In the genomic region with DNA sequence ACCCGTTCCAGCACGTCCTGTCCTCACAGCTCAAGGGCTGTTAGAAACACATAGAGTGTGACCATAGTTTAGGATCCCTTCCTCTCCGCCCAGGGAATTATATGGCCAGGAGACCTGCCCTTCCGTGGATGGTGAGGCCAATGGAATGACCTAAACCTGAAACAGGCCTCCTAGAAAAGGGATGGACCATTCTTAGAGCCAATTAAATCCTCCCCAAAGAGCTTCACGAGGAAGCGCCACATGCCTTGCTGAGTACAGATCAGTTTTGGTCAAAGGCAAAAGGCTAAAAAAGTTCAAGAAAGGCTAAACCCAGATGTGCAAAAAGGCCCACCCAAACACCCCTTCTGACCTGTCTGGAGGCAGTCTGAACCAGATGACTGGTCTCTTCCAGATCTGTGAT, we compare ENCODE assay signal across 10 mouse cellular contexts. TPM values are rescaled to one million over a fixed set of nuclear protein-coding genes. Genes with fewer than 3 reads are reported as not detected.
DNase-seq lines count a peak whose midpoint lies in the region; ATAC-seq and TF ChIP-seq lines count a peak whose summit lies in the region.
"Had no signal": no experiment of that assay in that cellular context is flagged by ENCODE, and none has a peak within 500 bp of the region (broad histone marks: within the 10 kb centered on the region; RNA-seq: fewer than 3 reads in every experiment).

No protein-coding gene starts in this region.

- TF ChIP-seq EP300 in lung, postnatal 0 days (IDR thresholded peaks at IDR 0.05): no peak
- no peak for TF ChIP-seq EP300 in heart, postnatal 0 days (IDR thresholded peaks at IDR 0.05; ENCODE audit: low read depth)
- no peak for TF ChIP-seq EP300 in liver, embryonic 14.5 days (IDR thresholded peaks at IDR 0.05; ENCODE audit: low read depth)

- no peak for ATAC-seq in lung, postnatal 0 days
- no peak for ATAC-seq in heart, postnatal 0 days (ENCODE audit: insufficient read depth, low read depth)
- no peak for ATAC-seq in liver, embryonic 14.5 days (ENCODE audit: insufficient read depth)
- no peak for ATAC-seq in stomach, embryonic 16.5 days (ENCODE audit: insufficient read depth, low FRiP score)
- ATAC-seq: Patski had no signal

- H3K4me1 ChIP-seq in lung, postnatal 0 days (ENCODE audit: insufficient read depth, low read depth, low read length): peaks cover 3% of the 10 kb centered on the region; the same call in 1 of the 2 replicates
- peaks cover 12% of the 10 kb centered on the region; the same call in 1 of the 2 replicates for H3K4me1 ChIP-seq in heart, postnatal 0 days (ENCODE audit: control insufficient read depth, insufficient read depth)
- peaks cover 0 to 4% of the 10 kb centered on the region in 2 experiments; a peak in 1 of 4 replicates for H3K4me1 ChIP-seq in liver, embryonic 14.5 days (replicated peaks; ENCODE audit: control insufficient read depth in 2 of 2, insufficient read depth in 2 of 2, low read length in 1 of 2)
- peaks cover 13% of the 10 kb centered on the region for H3K4me1 ChIP-seq in stomach, embryonic 16.5 days (ENCODE audit: control insufficient read depth, insufficient read depth, low read length)

- peaks cover 10% of the 10 kb centered on the region for H3K27me3 ChIP-seq in lung, postnatal 0 days (replicated peaks; ENCODE audit: insufficient read depth, low read length)
- H3K27me3 ChIP-seq in heart, postnatal 0 days (ENCODE audit: control insufficient read depth, insufficient read depth, low read length): peaks cover 36% of the 10 kb centered on the region
- H3K27me3 ChIP-seq in liver, embryonic 14.5 days (ENCODE audit: control insufficient read depth, insufficient read depth, low read length): peaks cover 39% of the 10 kb centered on the region
- H3K27me3 ChIP-seq in stomach, embryonic 16.5 days (ENCODE audit: control insufficient read depth, insufficient read depth, low read length): peaks cover 33% of the 10 kb centered on the region

- peak overlapping the region; percentile 64 for H3K4me2 ChIP-seq in lung, postnatal 0 days (replicated peaks; ENCODE audit: low read depth, low read length)
- peak overlapping the region; percentile 85 for H3K4me2 ChIP-seq in heart, postnatal 0 days (ENCODE audit: low read depth, low read length)
- H3K4me2 ChIP-seq in liver, embryonic 14.5 days (ENCODE audit: low read depth): peak overlapping the region; percentile 0; the same call in 1 of the 2 replicates
- peak overlapping the region; percentile 91 for H3K4me2 ChIP-seq in stomach, embryonic 16.5 days (ENCODE audit: low read depth, low read length)

- H3K9ac ChIP-seq in lung, postnatal 0 days (replicated peaks; ENCODE audit: low read depth): no peak overlapping the region
- no peak overlapping the region for H3K9ac ChIP-seq in heart, postnatal 0 days (replicated peaks; ENCODE audit: low read depth, low read length)
- no peak overlapping the region for H3K9ac ChIP-seq in liver, embryonic 14.5 days (replicated peaks)
- H3K9ac ChIP-seq in stomach, embryonic 16.5 days (ENCODE audit: low read length): peak overlapping the region; percentile 63

- TF ChIP-seq CTCF in lung, postnatal 0 days (IDR thresholded peaks at IDR 0.05): no peak
- TF ChIP-seq CTCF in heart, postnatal 0 days (IDR thresholded peaks at IDR 0.05; ENCODE audit: low read depth): no peak
- no peak for TF ChIP-seq CTCF in liver, embryonic 14.5 days (IDR thresholded peaks at IDR 0.05; ENCODE audit: low read depth)

- peak overlapping the region; percentile 44 for H3K4me3 ChIP-seq in lung, postnatal 0 days (ENCODE audit: low read depth, low read length)
- H3K4me3 ChIP-seq in heart, postnatal 0 days (ENCODE audit: low read depth, low read length): peak overlapping the region; percentile 53
- no peak overlapping the region for H3K4me3 ChIP-seq in liver, embryonic 14.5 days (ENCODE audit: insufficient read depth in 1 of 2, low read depth in 2 of 2, low read length in 2 of 2)
- peak overlapping the region; percentile 53 for H3K4me3 ChIP-seq in stomach, embryonic 16.5 days (replicated peaks; ENCODE audit: low read length)

- DNase-seq in lung, postnatal 0 days (ENCODE audit: low spot score): no peak
- no peak for DNase-seq in lung, postnatal 14 days
- DNase-seq in heart, postnatal 0 days (ENCODE audit: low spot score): no peak
- DNase-seq in liver, embryonic 14.5 days (ENCODE audit: low read depth in 3 of 3, low spot score in 3 of 3): no peak
- DNase-seq in adrenal gland, postnatal 36 days: no peak
- no peak for DNase-seq in adipocyte (ENCODE audit: low spot score)
- DNase-seq in layer of hippocampus, postnatal 14 days (ENCODE audit: low spot score in 2 of 2): no peak
- DNase-seq: thymus, postnatal 4 days had no signal

- 28% methylated on average over 6 of the region's 6 CpGs for WGBS in lung, postnatal 0 days
- 33% methylated on average over 6 of the region's 6 CpGs for WGBS in heart, postnatal 0 days
- WGBS in liver, embryonic 14.5 days (ENCODE audit: insufficient replicate concordance): 24% methylated on average over 6 of the region's 6 CpGs
- 28% methylated on average over 6 of the region's 6 CpGs for WGBS in stomach, embryonic 16.5 days

- H3K36me3 ChIP-seq in lung, postnatal 0 days (ENCODE audit: insufficient read depth, low read length): no peaks in the 10 kb centered on the region
- H3K36me3 ChIP-seq in heart, postnatal 0 days (replicated peaks; ENCODE audit: control insufficient read depth, insufficient read depth, low read length): no peaks in the 10 kb centered on the region
- no peaks in the 10 kb centered on the region for H3K36me3 ChIP-seq in liver, embryonic 14.5 days (replicated peaks; ENCODE audit: control insufficient read depth, insufficient read depth, low read depth)
- H3K36me3 ChIP-seq in stomach, embryonic 16.5 days (ENCODE audit: control insufficient read depth, insufficient read depth, low read length): no peaks in the 10 kb centered on the region

- no peaks in the 10 kb centered on the region for H3K9me3 ChIP-seq in lung, postnatal 0 days (ENCODE audit: low read length)
- H3K9me3 ChIP-seq in heart, postnatal 0 days (replicated peaks; ENCODE audit: control insufficient read depth, low read length): no peaks in the 10 kb centered on the region
- H3K9me3 ChIP-seq in liver, embryonic 14.5 days (ENCODE audit: control insufficient read depth, low read length): no peaks in the 10 kb centered on the region
- no peaks in the 10 kb centered on the region for H3K9me3 ChIP-seq in stomach, embryonic 16.5 days (replicated peaks; ENCODE audit: control insufficient read depth, low read length)

- H3K27ac ChIP-seq in lung, postnatal 0 days (ENCODE audit: low read length): peak overlapping the region; percentile 81; the same call in 1 of the 2 replicates
- no peak overlapping the region for H3K27ac ChIP-seq in heart, postnatal 0 days (ENCODE audit: low read depth)
- no peak overlapping the region for H3K27ac ChIP-seq in liver, embryonic 14.5 days
- no peak overlapping the region for H3K27ac ChIP-seq in stomach, embryonic 16.5 days (ENCODE audit: low read length)

RNA-seq across cellular contexts. Expression of gene Wnt2, which starts 1.9 kb away (rescaled TPM):
- 54.6 and 56.1 TPM in 2 replicates for polyA plus RNA-seq in lung, postnatal 0 days (2015; fragmentation: Nextera tagmentation; extraction: Ambion mirVana)
- total RNA-seq in heart, postnatal 0 days (2014; rRNA removed; ENCODE audit: low replicate concordance): 2.3 and 3.6 TPM in 2 replicates
- 1.9 and 2.3 TPM in 2 replicates for polyA plus RNA-seq in heart, postnatal 0 days (2015; fragmentation: Nextera tagmentation; extraction: Ambion mirVana)
- 0.60 and 0.66 TPM in 2 replicates for polyA plus RNA-seq in liver, embryonic 14.5 days (2012; rRNA removed)
- 1.6 TPM in 2 replicates for polyA plus RNA-seq in liver, embryonic 14.5 days (2014; fragmentation: Nextera tagmentation; extraction: Ambion mirVana)
- polyA plus RNA-seq in stomach, embryonic 16.5 days (2015; fragmentation: Nextera tagmentation; extraction: Ambion mirVana): 2.9 and 3.2 TPM in 2 replicates
- total RNA-seq in adrenal gland, postnatal 36 days (2021): under 1 TPM; 0.26 to 0.43 TPM
- total RNA-seq in layer of hippocampus, postnatal 14 days (2021): 1 to 10 TPM; 6.0 to 7.0 TPM
- polyA plus RNA-seq: Patski had no signal

Comparison
In these comparisons a context has a peak if more than half of its experiments do, and no peak if none do; other contexts are left out.
1. H3K4me2 ChIP-seq: peak in every context shown above with its lines; median percentile 91 in stomach, embryonic 16.5 days; 85 in heart, postnatal 0 days; 64 in lung, postnatal 0 days; 0 in liver, embryonic 14.5 days.
2. H3K4me3 ChIP-seq: peak in lung, postnatal 0 days (single experiment), heart, postnatal 0 days (single experiment) and stomach, embryonic 16.5 days (single experiment); none in liver, embryonic 14.5 days (0 of 2).
3. RNA of gene Wnt2, which starts 1.9 kb away (polyA plus RNA-seq): 54.6 to 56.1 TPM in lung, postnatal 0 days; 2.9 to 3.2 TPM in stomach, embryonic 16.5 days, 1.9 to 2.3 TPM in heart, postnatal 0 days and 0.60 to 1.6 TPM in liver, embryonic 14.5 days; every median in the first group is over 10 times any median in the second.